Mouse (Mus musculus): ENCODE measurements around the gene Cmtr2.

DNA sequence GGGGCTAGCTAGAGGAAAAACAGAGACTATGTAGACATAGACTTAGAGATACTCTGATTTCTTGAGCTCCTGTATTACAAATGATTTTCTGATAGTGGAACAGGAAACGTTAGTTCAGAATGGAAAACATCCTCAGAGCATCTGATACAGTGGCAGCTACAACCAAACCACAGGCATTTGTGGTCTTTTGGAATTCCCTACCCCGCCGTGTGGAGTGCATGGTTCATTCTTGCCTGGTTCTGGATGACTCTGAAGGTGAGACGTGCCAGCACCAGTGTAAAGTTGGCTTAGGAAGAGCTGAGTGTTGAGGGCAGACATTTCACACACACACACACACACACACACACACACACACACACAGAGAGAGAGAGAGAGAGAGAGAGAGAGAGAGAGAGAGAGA is 38.5 kb downstream of the Cmtr2 start:
- TF ChIP-seq CTCF (IDR thresholded peaks at IDR 0.05; ENCODE audit: borderline replicate concordance, insufficient read depth, low read depth, low read length) (no peak), POLR2A (IDR thresholded peaks at IDR 0.05; ENCODE audit: borderline replicate concordance, insufficient read depth, low read length) (no peak)

All from cerebellum, adult 2 months (tissue).